Mouse (Mus musculus) lung, postnatal 0 days (tissue): ENCODE measurements around the gene Hoxd13. TPM values are rescaled to one million over a fixed set of nuclear protein-coding genes. Genes with fewer than 3 reads are reported as not detected.
A peak's percentile ranks its signal among the peaks of the same experiment; 100 is the strongest.

Source experiments
- ATAC-seq: fragments of 200-750 bp; cut with Nextera tagmentation; 2 replicates; pipeline ENCODE4 v1.8.0; 2017; ENCODE audit warnings: moderate library complexity
- DNase-seq: peaks from one replicate; pipeline ENCODE4 v3.0.0-alpha.2; 2016; ENCODE audit warnings: low spot score
- H3K27ac ChIP-seq: fragments of 300-500 bp; sonication (generic); 2 replicates; pipeline ENCODE4 v1.5.1; 2014; ENCODE audit warnings: antibody characterized with exemption, mild to moderate bottlenecking, low read length, mixed read lengths
- H3K27me3 ChIP-seq: fragments of 300-500 bp; sonication (generic); replicated peaks from 2 replicates; pipeline ENCODE4 v1.6.1; 2014; ENCODE audit warnings: low read length, mixed read lengths; ENCODE audit not compliant: insufficient read depth
- H3K36me3 ChIP-seq: fragments of 300-500 bp; sonication (generic); 2 replicates; pipeline ENCODE4 v1.6.1; 2014; ENCODE audit warnings: low read length, mixed read lengths; ENCODE audit not compliant: insufficient read depth
- H3K4me1 ChIP-seq: fragments of 300-500 bp; sonication (generic); 2 replicates; pipeline ENCODE4 v1.6.1; 2014; ENCODE audit warnings: antibody characterized with exemption, low read depth, low read length, mixed read lengths; ENCODE audit not compliant: insufficient read depth
- H3K4me2 ChIP-seq: fragments of 300-500 bp; sonication (generic); replicated peaks from 2 replicates; pipeline ENCODE4 v1.6.1; 2014; ENCODE audit warnings: low read depth, mild to moderate bottlenecking, low read length, moderate library complexity, mixed read lengths
- H3K4me3 ChIP-seq: fragments of 300-500 bp; sonication (generic); 2 replicates; pipeline ENCODE4 v1.5.1; 2014; ENCODE audit warnings: low read depth, low read length
- H3K9ac ChIP-seq: fragments of 300-500 bp; sonication (generic); replicated peaks from 2 replicates; pipeline ENCODE4 v1.6.1; 2014; ENCODE audit warnings: low read depth, mild to moderate bottlenecking
- H3K9me3 ChIP-seq: fragments of 300-500 bp; sonication (generic); 2 replicates; pipeline ENCODE4 v1.6.1; 2016; ENCODE audit warnings: low read length, mixed read lengths
- CTCF ChIP-seq: IDR thresholded peaks from 2 replicates; pipeline ENCODE4 v1.5.1; 2016; ENCODE audit warnings: antibody characterized with exemption, mild to moderate bottlenecking
- EP300 ChIP-seq: IDR thresholded peaks from 2 replicates; pipeline ENCODE4 v1.6.1; 2016; ENCODE audit warnings: antibody characterized with exemption, mild to moderate bottlenecking, control low read depth
- WGBS: fragments of 180-500 bp; shearing (Covaris S2); extraction: QIAGEN DNeasy Blood & Tissue Kit; methylation state at CpG from one replicate; pipeline ENCODE4 v1.1.7; 2014; 5-methylcytosine and 5-hydroxymethylcytosine counted together
- polyA plus RNA-seq: library from polyadenylated mRNA; unstranded; fragments of >200 nt; fragmentation: Nextera tagmentation; extraction: Ambion mirVana; gene quantifications from 2 replicates; pipeline ENCODE4 v1.2.1, GENCODE M21; 2015

The Hoxd13 gene
- polyA plus RNA-seq, 1 experiment from 2014 or later, result not detected

- Histone ChIP-seq H3K4me2 (peak overlapping the region; percentile 73), H3K4me1 (peaks cover 4% of the 10 kb centered on the region), H3K9me3 (no peaks in the 10 kb centered on the region), H3K27ac (no peak overlapping the region), H3K27me3 (peaks cover 88% of the 10 kb centered on the region), H3K36me3 (no peaks in the 10 kb centered on the region), H3K9ac (no peak overlapping the region), H3K4me3 (peak overlapping the region; percentile 35)
- ATAC-seq (peak; percentile 16; the same call in 1 of the 2 replicates), DNase-seq (no peak)
- TF ChIP-seq CTCF, result no peak
- TF ChIP-seq EP300, result no peak
- WGBS, result 1% methylated on average over 43 of the region's 74 CpGs
These were observed 490 bp downstream of the Hoxd13 start for GRCm38 (mm10) chr2:74668370-74669229.

GRCm38 (mm10) chr2:74669230-74669578, 1.1 kb downstream of the Hoxd13 start:
- no peak for ATAC-seq
- Histone ChIP-seq H3K4me2 (no peak overlapping the region), H3K4me3 (no peak overlapping the region), H3K9me3 (no peaks in the 10 kb centered on the region), H3K4me1 (peaks cover 4% of the 10 kb centered on the region), H3K9ac (no peak overlapping the region), H3K27me3 (peaks cover 89% of the 10 kb centered on the region), H3K27ac (no peak overlapping the region), H3K36me3 (no peaks in the 10 kb centered on the region)
- DNase-seq, result no peak
- no peak for TF ChIP-seq EP300
- TF ChIP-seq CTCF, result no peak
- 3% methylated on average over 3 of the region's 3 CpGs for WGBS

- Histone ChIP-seq H3K36me3 (no peaks in the 10 kb centered on the region), H3K4me1 (peaks cover 4% of the 10 kb centered on the region), H3K9me3 (no peaks in the 10 kb centered on the region), H3K27me3 (peaks cover 88% of the 10 kb centered on the region), H3K27ac (no peak overlapping the region), H3K4me3 (no peak overlapping the region), H3K9ac (no peak overlapping the region), H3K4me2 (no peak overlapping the region)
- no peak for DNase-seq
- TF ChIP-seq EP300 (no peak), CTCF (no peak)
- WGBS, result 3% methylated on average over 14 of the region's 14 CpGs
- ATAC-seq, result no peak
These were observed 1.6 kb downstream of the Hoxd13 start for GRCm38 (mm10) chr2:74669650-74670235.

- Histone ChIP-seq H3K27ac (no peak overlapping the region), H3K4me3 (no peak overlapping the region), H3K36me3 (no peaks in the 10 kb centered on the region), H3K4me1 (peaks cover 4% of the 10 kb centered on the region), H3K4me2 (no peak overlapping the region), H3K27me3 (peaks cover 88% of the 10 kb centered on the region), H3K9me3 (no peaks in the 10 kb centered on the region), H3K9ac (no peak overlapping the region)
- TF ChIP-seq CTCF, result no peak
- TF ChIP-seq EP300, result no peak
- DNase-seq (no peak), ATAC-seq (no peak)
- WGBS, result 7% methylated on average over 3 of the region's 3 CpGs
These were observed 2.6 kb downstream of the Hoxd13 start for GRCm38 (mm10) chr2:74670632-74671188.

GRCm38 (mm10) chr2:74671847-74672246, 3.7 kb downstream of the Hoxd13 start:
- Histone ChIP-seq H3K9me3 (no peaks in the 10 kb centered on the region), H3K9ac (no peak overlapping the region), H3K27ac (no peak overlapping the region), H3K36me3 (no peaks in the 10 kb centered on the region), H3K27me3 (peaks cover 91% of the 10 kb centered on the region), H3K4me3 (peak overlapping the region; percentile 10; the same call in 1 of the 2 replicates), H3K4me1 (peaks cover 4% of the 10 kb centered on the region), H3K4me2 (no peak overlapping the region; the same call in 1 of the 2 replicates)
- WGBS, result 16% methylated on average over 5 of the region's 5 CpGs
- no peak for TF ChIP-seq EP300
- TF ChIP-seq CTCF, result no peak
- no peak for DNase-seq
- no peak for ATAC-seq
